Mouse (Mus musculus): ENCODE results near the gene Fam162a.
"Not testable (repeated sequence)": the region's sequence is repeated elsewhere in the genome, so short reads cannot be mapped to it uniquely, and the experiment has no call there.

DNA sequence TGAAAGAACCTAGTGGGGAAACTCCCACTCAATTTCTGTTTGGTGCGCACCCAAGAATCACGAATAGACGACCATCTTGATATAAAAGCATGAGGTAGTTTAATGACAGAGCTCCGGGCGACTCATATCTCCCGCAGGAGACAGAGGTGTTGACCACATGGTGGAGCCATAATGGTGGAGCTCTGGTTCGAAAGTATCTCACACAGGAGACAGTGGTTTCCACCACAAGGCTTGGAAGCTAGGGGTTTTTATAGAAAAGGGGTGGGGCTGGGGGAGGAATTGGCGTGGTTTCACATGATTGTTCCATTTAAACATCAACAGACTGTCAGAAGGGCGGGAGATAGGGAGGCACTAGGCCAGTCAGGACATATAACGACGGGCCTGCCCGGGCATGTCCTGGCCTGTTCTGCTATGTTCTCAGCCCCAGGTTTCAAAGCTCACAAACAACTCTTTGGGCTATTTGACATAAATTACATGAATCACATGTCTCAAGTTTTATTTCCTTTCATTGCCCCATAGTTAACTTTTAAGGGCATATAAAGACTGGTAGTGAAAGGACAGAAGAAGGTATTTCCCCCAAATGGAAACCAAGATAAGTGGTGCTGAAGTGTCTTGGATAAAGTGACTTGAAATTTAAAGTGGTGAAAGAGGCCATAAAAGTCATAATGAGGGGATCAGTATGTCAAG lies 26.6 kb upstream of the Fam162a start:
- TF ChIP-seq CTCF (IDR thresholded peaks at IDR 0.05; ENCODE audit: low read depth, low read length); POLR2A (IDR thresholded peaks at IDR 0.05; ENCODE audit: insufficient read depth, low read length): not testable (repeated sequence)

Measured in ES-Bruce4 (cell line).